Mouse (Mus musculus) Patski (cell line): ENCODE measurements around the gene Bcl2. TPM values are rescaled to one million over a fixed set of nuclear protein-coding genes. Genes with fewer than 3 reads are reported as not detected.

Experiments used
- ATAC-seq: fragments of 100-300 bp; one replicate; pipeline ENCODE4 v1.8.0; 2021
- CTCF ChIA-PET: fragments of 350-600 bp; sonication (Branson Sonifier 250); formaldehyde crosslinking; loops from one replicate; lab custom pipeline; 2022; ENCODE audit warnings: inconsistent platforms; lab: Charles Lee
- POLR2A ChIA-PET: fragments of 350-600 bp; sonication (Branson Sonifier 250); formaldehyde crosslinking; loops from one replicate; lab custom pipeline; 2022; ENCODE audit warnings: antibody characterized with exemption, inconsistent platforms; lab: Charles Lee
- DNase-seq: peaks from one replicate; pipeline ENCODE4 v3.0.0-alpha.2; 2011; ENCODE audit warnings: low read depth, low spot score
- H3K27me3 ChIP-seq: fragments of 371-371 bp; one replicate; pipeline ENCODE4 v1.5.1; 2021
- CTCF ChIP-seq: fragments of 100-300 bp; IDR thresholded peaks from one replicate; pipeline ENCODE4 v1.5.1; 2021
- in situ Hi-C: fragments of 300-500 bp; cut with MboI; formaldehyde crosslinking; loops from 3 replicates; pipeline ENCODE4 v1.11.1; 2018; ENCODE audit warnings: low pct_unique_long_range_greater_than_20kb, mixed read lengths
- polyA plus RNA-seq: library from polyadenylated mRNA; unstranded; gene quantifications from one replicate; pipeline ENCODE4 v1.2.3, GENCODE M21; 2021

The Bcl2 gene
- polyA plus RNA-seq, 1 experiment from 2014 or later = 11.7 TPM

- TF ChIP-seq CTCF = no peak
- H3K27me3 ChIP-seq = no peaks in the 10 kb centered on the region
- ATAC-seq (no peak), DNase-seq (no peak)
- in situ Hi-C loops = no loop called here
- ChIA-PET CTCF (interaction anchor here (1.2 kb wide), 1 partner anchor 22 kb away, joined by 3 read pairs; no protein-coding TSS in a partner anchor), POLR2A (no interaction called here)
Observed at GRCm38 (mm10) chr1:106612166-106613031, 101.7 kb downstream of the Bcl2 start.

GRCm38 (mm10) chr1:106611246-106611645, 102.8 kb downstream of the Bcl2 start:
- ATAC-seq (no peak), DNase-seq (no peak)
- TF ChIP-seq CTCF = no peak
- in situ Hi-C loops = no loop called here
- CTCF ChIA-PET = interaction anchor here (1.2 kb wide), 1 partner anchor 21 kb away, joined by 3 read pairs; no protein-coding TSS in a partner anchor
- no peaks in the 10 kb centered on the region for H3K27me3 ChIP-seq
- POLR2A ChIA-PET = no interaction called here

- no peaks in the 10 kb centered on the region for H3K27me3 ChIP-seq
- CTCF ChIA-PET = no interaction called here
- in situ Hi-C loops = no loop called here
- POLR2A ChIA-PET = interaction anchor here (0.6 kb wide), 1 partner anchor 12 kb away, joined by 3 read pairs; no protein-coding TSS in a partner anchor
- ATAC-seq = no peak
- no peak for TF ChIP-seq CTCF
- no peak for DNase-seq
Observed at GRCm38 (mm10) chr1:106608098-106608778, 105.8 kb downstream of the Bcl2 start.

- ChIA-PET CTCF (interaction anchor here (0.7 to 1.3 kb wide), 3 partner anchors 10 to 62 kb away, joined by 3 read pairs; no protein-coding TSS in a partner anchor), POLR2A (interaction anchor here (0.6 to 0.7 kb wide), 2 partner anchors 9 to 57 kb away, joined by 3 to 5 read pairs; no protein-coding TSS in a partner anchor)
- ATAC-seq = no peak
- no peak for TF ChIP-seq CTCF
- in situ Hi-C loops = no loop called here
- H3K27me3 ChIP-seq = no peaks in the 10 kb centered on the region
- DNase-seq = no peak
Observed at GRCm38 (mm10) chr1:106606951-106607350, 107.1 kb downstream of the Bcl2 start.

GRCm38 (mm10) chr1:106603406-106603805, 110.7 kb downstream of the Bcl2 start:
- DNase-seq = no peak
- ATAC-seq = no peak
- TF ChIP-seq CTCF = no peak
- ChIA-PET POLR2A (no interaction called here), CTCF (interaction anchor here (1.2 kb wide), 1 partner anchor 109 kb away, joined by 3 read pairs; no protein-coding TSS in a partner anchor)
- no peaks in the 10 kb centered on the region for H3K27me3 ChIP-seq
- in situ Hi-C loops = no loop called here

- no peak for ATAC-seq
- in situ Hi-C loops = no loop called here
- TF ChIP-seq CTCF = no peak
- H3K27me3 ChIP-seq = no peaks in the 10 kb centered on the region
- ChIA-PET CTCF (interaction anchor here (1.2 kb wide), 1 partner anchor 109 kb away, joined by 3 read pairs; no protein-coding TSS in a partner anchor), POLR2A (no interaction called here)
- DNase-seq = no peak
Observed at GRCm38 (mm10) chr1:106602941-106603340, 111.1 kb downstream of the Bcl2 start.

- ATAC-seq = no peak
- no peaks in the 10 kb centered on the region for H3K27me3 ChIP-seq
- POLR2A ChIA-PET = no interaction called here
- in situ Hi-C loops = no loop called here
- no peak for DNase-seq
- CTCF ChIA-PET = interaction anchor here (1.2 kb wide), 1 partner anchor 109 kb away, joined by 3 read pairs; no protein-coding TSS in a partner anchor
- TF ChIP-seq CTCF = no peak
Observed at GRCm38 (mm10) chr1:106602536-106602935, 111.5 kb downstream of the Bcl2 start.

- in situ Hi-C loops = no loop called here
- no peak for TF ChIP-seq CTCF
- ChIA-PET POLR2A (no interaction called here), CTCF (no interaction called here)
- DNase-seq = no peak
- no peak for ATAC-seq
- H3K27me3 ChIP-seq = no peaks in the 10 kb centered on the region
Observed at GRCm38 (mm10) chr1:106601247-106601646, 112.8 kb downstream of the Bcl2 start.

GRCm38 (mm10) chr1:106600841-106601240, 113.2 kb downstream of the Bcl2 start:
- ATAC-seq = no peak
- no peak for TF ChIP-seq CTCF
- CTCF ChIA-PET = no interaction called here
- in situ Hi-C loops = no loop called here
- no peak for DNase-seq
- POLR2A ChIA-PET = no interaction called here
- no peaks in the 10 kb centered on the region for H3K27me3 ChIP-seq

GRCm38 (mm10) chr1:106598292-106598583, 115.8 kb downstream of the Bcl2 start:
- no peaks in the 10 kb centered on the region for H3K27me3 ChIP-seq
- DNase-seq (no peak), ATAC-seq (no peak)
- CTCF ChIA-PET = interaction anchor here (1.5 kb wide), 1 partner anchor 53 kb away, joined by 5 read pairs; no protein-coding TSS in a partner anchor
- POLR2A ChIA-PET = interaction anchor here (1.2 kb wide), 1 partner anchor 8 kb away, joined by 3 read pairs; no protein-coding TSS in a partner anchor
- TF ChIP-seq CTCF = no peak
- in situ Hi-C loops = no loop called here
